Mouse (Mus musculus): ENCODE data around the gene Olfr1311. TPM values are rescaled to one million over a fixed set of nuclear protein-coding genes. Genes with fewer than 3 reads are reported as not detected.
"Not testable (repeated sequence)": the region's sequence is repeated elsewhere in the genome, so short reads cannot be mapped to it uniquely, and the experiment has no call there.

Olfr1311 gene
- not detected in 2 replicates for total RNA-seq (2015; ENCODE audit: low replicate concordance)
- not detected in 2 replicates for total RNA-seq (2017; ENCODE audit: low replicate concordance)

DNA sequence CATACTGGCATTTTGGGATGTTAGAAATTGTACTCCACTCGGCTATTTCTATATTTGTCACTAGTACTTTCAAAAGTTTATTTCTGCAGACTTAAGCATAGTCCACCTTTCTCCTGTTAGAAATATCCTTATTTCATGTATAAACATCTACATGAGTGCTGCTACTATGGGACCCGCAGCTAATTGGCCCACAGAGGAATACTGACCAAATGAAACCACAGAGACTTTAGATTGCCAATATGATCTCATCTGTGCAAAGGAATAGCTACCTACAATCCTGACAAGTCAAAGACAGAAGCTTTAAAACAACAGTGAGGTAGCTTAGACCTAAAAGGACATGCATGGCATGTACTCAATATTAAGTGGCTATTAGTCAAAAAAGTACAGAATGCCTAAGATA, at the start of gene Olfr1311:
Gene Olfr1311 (minus strand): TSS at position 101 of the 400 bp plus-strand sequence.
- ATAC-seq (replicated peaks; ENCODE audit: low FRiP score, poor library complexity, severe bottlenecking), result no peak

DNA sequence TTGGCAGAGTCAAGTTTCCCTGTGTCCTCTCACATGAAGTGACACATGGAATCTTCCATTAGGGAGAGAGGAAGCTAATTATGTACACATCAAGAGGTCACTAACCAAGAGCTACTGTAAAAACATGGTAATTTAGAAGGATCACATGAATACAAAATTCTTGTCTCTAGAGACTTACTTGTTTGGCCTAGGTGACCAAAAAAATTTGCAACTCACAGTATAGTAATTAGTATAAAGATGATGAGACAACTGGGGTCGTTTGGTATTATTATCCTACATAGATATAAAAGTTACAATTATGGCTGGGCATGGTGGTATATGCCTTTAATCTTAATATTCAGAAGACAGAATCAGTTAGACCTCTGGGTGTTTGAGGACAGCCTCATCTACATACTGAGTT, 25.9 kb upstream of the Olfr1311 start, which contains the start of gene Olfr1312:
Gene Olfr1312 (minus strand): TSS at position 101 of the 400 bp plus-strand sequence.
- no peak for ATAC-seq (replicated peaks; ENCODE audit: low FRiP score, poor library complexity, severe bottlenecking)

DNA sequence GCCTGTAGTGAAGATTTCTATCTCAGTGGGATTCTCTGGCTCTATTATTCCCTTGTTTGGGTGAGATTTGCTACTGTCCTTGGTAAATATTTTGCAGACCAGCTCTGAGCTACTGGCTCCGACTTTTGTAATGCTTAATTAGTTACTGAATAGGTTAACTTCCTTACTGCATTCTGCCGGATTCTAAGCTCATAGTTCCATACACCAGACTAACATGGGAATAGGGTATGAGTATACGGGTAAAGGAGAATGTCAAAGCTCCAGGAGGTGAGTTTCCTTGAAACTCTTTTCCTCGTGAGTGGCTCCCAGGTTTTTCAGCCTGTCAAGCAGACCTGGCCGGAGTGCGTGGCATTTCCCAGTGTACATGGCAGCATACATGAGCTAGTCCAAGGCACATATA, 2.8 kb upstream of the Olfr1311 start:
- ATAC-seq (replicated peaks; ENCODE audit: low FRiP score, poor library complexity, severe bottlenecking), result not testable (repeated sequence)

DNA sequence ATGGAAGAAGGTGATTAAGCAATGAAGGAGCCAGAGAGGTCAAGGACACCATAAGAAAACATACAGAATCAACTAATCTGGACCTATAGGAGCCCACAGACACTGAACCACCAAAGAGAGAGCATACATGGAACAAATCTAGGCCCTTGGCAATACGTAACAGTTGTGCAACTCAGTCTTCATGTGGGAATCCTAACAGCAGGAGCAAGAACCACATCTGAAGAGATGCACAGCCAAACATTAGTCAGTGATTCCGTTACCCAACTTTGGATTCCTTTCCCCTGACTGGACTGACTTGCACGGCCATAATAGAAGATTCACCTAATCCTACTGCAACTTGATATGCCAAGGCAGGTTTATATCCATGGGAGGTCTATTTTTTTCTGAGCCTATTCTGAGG, 9.3 kb downstream of the Olfr1311 start:
- no peak for ATAC-seq (replicated peaks; ENCODE audit: low FRiP score, poor library complexity, severe bottlenecking)

DNA sequence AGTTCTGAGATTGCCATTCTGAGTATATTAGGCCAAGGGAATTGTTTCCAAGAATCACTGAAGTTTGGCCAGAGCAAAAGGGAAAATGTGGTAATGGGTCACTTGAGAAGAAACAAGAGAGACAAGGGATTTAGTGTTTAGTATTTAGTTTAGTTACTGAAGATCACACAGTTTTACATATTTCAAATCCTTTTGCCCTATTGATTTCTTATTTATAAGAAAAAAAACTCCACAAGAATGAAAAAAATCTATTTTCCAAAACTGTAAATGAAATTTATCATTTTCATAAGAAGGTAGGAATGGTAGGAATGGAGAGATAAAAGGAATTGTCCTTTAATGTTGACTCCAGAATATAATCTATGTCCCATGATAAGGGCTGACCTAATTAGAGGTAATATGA, 11.6 kb downstream of the Olfr1311 start, which contains the start of gene Olfr1310:
Gene Olfr1310 (minus strand): TSS at position 101 of the 400 bp plus-strand sequence.
- no peak for ATAC-seq (replicated peaks; ENCODE audit: low FRiP score, poor library complexity, severe bottlenecking)

DNA sequence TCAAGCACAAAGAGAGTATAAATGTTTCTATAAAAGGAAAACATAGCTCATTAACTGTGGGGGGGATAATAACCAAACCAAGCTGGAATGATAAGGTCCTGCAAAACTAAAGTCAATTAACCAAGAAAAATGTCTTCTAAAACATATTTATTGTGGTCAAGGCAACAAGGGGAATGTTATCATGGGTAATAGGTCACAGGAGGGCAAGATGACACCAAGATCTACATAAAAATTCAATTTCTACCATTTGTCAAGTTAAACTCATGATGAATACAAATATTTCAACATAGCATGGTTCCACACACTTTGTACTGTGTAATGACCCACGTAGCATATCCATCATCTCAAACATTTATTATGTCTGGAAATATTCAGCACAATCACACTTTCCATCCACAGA, 34.0 kb downstream of the Olfr1311 start, which contains the start of gene Olfr1309:
Gene Olfr1309 (minus strand): TSS at position 101 of the 400 bp plus-strand sequence.
- ATAC-seq (replicated peaks; ENCODE audit: low FRiP score, poor library complexity, severe bottlenecking), result no peak

Other genes starting within 250 kb of the Olfr1311 start
- not detected in 2 replicates for gene Olfr1302, start 247.0 kb downstream of the Olfr1311 start, total RNA-seq (2015; ENCODE audit: low replicate concordance)
- gene Olfr1302, start 247.0 kb downstream of the Olfr1311 start, total RNA-seq (2017; ENCODE audit: low replicate concordance), result not detected in 2 replicates
- not detected in 2 replicates for gene Olfr1303, start 204.1 kb downstream of the Olfr1311 start, total RNA-seq (2015; ENCODE audit: low replicate concordance)
- not detected in 2 replicates for gene Olfr1303, start 204.1 kb downstream of the Olfr1311 start, total RNA-seq (2017; ENCODE audit: low replicate concordance)
- not detected in 2 replicates for gene Olfr1305, start 147.3 kb downstream of the Olfr1311 start, total RNA-seq (2015; ENCODE audit: low replicate concordance)
- not detected in 2 replicates for gene Olfr1305, start 147.3 kb downstream of the Olfr1311 start, total RNA-seq (2017; ENCODE audit: low replicate concordance)
- not detected in 2 replicates for gene Olfr1306, start 108.1 kb downstream of the Olfr1311 start, total RNA-seq (2015; ENCODE audit: low replicate concordance)
- not detected in 2 replicates for gene Olfr1306, start 108.1 kb downstream of the Olfr1311 start, total RNA-seq (2017; ENCODE audit: low replicate concordance)
- gene Olfr1307, start 75.0 kb downstream of the Olfr1311 start, total RNA-seq (2015; ENCODE audit: low replicate concordance), result under 0.01 TPM in 1 of 2 replicates, not detected in the other
- gene Olfr1307, start 75.0 kb downstream of the Olfr1311 start, total RNA-seq (2017; ENCODE audit: low replicate concordance), result under 0.01 TPM in 1 of 2 replicates, not detected in the other
- gene Olfr1308, start 59.5 kb downstream of the Olfr1311 start, total RNA-seq (2015; ENCODE audit: low replicate concordance), result not detected in 2 replicates
- not detected in 2 replicates for gene Olfr1308, start 59.5 kb downstream of the Olfr1311 start, total RNA-seq (2017; ENCODE audit: low replicate concordance)
- gene Olfr1309, start 34.1 kb downstream of the Olfr1311 start, total RNA-seq (2015; ENCODE audit: low replicate concordance), result not detected in 2 replicates
- gene Olfr1309, start 34.1 kb downstream of the Olfr1311 start, total RNA-seq (2017; ENCODE audit: low replicate concordance), result not detected in 2 replicates
- not detected in 2 replicates for gene Olfr1310, start 11.7 kb downstream of the Olfr1311 start, total RNA-seq (2015; ENCODE audit: low replicate concordance)
- gene Olfr1310, start 11.7 kb downstream of the Olfr1311 start, total RNA-seq (2017; ENCODE audit: low replicate concordance), result not detected in 2 replicates
- gene Olfr1312, start 25.8 kb upstream of the Olfr1311 start, total RNA-seq (2015; ENCODE audit: low replicate concordance), result not detected in 2 replicates
- gene Olfr1312, start 25.8 kb upstream of the Olfr1311 start, total RNA-seq (2017; ENCODE audit: low replicate concordance), result not detected in 2 replicates
- gene Olfr1313, start 53.4 kb upstream of the Olfr1311 start, total RNA-seq (2015; ENCODE audit: low replicate concordance), result not detected in 2 replicates
- gene Olfr1313, start 53.4 kb upstream of the Olfr1311 start, total RNA-seq (2017; ENCODE audit: low replicate concordance), result not detected in 2 replicates
- not detected in 2 replicates for gene Olfr1314, start 72.4 kb upstream of the Olfr1311 start, total RNA-seq (2015; ENCODE audit: low replicate concordance)
- gene Olfr1314, start 72.4 kb upstream of the Olfr1311 start, total RNA-seq (2017; ENCODE audit: low replicate concordance), result not detected in 2 replicates
- not detected in 2 replicates for gene Olfr1315-ps1, start 91.0 kb upstream of the Olfr1311 start, total RNA-seq (2015; ENCODE audit: low replicate concordance)
- gene Olfr1315-ps1, start 91.0 kb upstream of the Olfr1311 start, total RNA-seq (2017; ENCODE audit: low replicate concordance), result not detected in 2 replicates
- gene Olfr1316, start 110.6 kb upstream of the Olfr1311 start, total RNA-seq (2015; ENCODE audit: low replicate concordance), result not detected in 2 replicates
- not detected in 2 replicates for gene Olfr1316, start 110.6 kb upstream of the Olfr1311 start, total RNA-seq (2017; ENCODE audit: low replicate concordance)
- gene Olfr1317, start 115.9 kb upstream of the Olfr1311 start, total RNA-seq (2015; ENCODE audit: low replicate concordance), result not detected in 2 replicates
- gene Olfr1317, start 115.9 kb upstream of the Olfr1311 start, total RNA-seq (2017; ENCODE audit: low replicate concordance), result not detected in 2 replicates
- not detected in 2 replicates for gene Olfr1318, start 129.8 kb upstream of the Olfr1311 start, total RNA-seq (2015; ENCODE audit: low replicate concordance)
- not detected in 2 replicates for gene Olfr1318, start 129.8 kb upstream of the Olfr1311 start, total RNA-seq (2017; ENCODE audit: low replicate concordance)
- gene Lpcat4, start 215.1 kb upstream of the Olfr1311 start, total RNA-seq (2015; ENCODE audit: low replicate concordance), result 2.5 and 5.0 TPM in 2 replicates
- gene Lpcat4, start 215.1 kb upstream of the Olfr1311 start, total RNA-seq (2017; ENCODE audit: low replicate concordance), result 0.39 TPM in 1 of 2 replicates, not detected in the other
- gene Nutm1, start 234.9 kb upstream of the Olfr1311 start, total RNA-seq (2015; ENCODE audit: low replicate concordance), result not detected in 2 replicates
- not detected in 2 replicates for gene Nutm1, start 234.9 kb upstream of the Olfr1311 start, total RNA-seq (2017; ENCODE audit: low replicate concordance)
- 23.5 and 32.4 TPM in 2 replicates for gene Nop10, start 237.5 kb upstream of the Olfr1311 start, total RNA-seq (2015; ENCODE audit: low replicate concordance)
- 12.3 and 16.3 TPM in 2 replicates for gene Nop10, start 237.5 kb upstream of the Olfr1311 start, total RNA-seq (2017; ENCODE audit: low replicate concordance)
- 52.8 and 57.7 TPM in 2 replicates for gene Slc12a6, start 241.4 kb upstream of the Olfr1311 start, total RNA-seq (2015; ENCODE audit: low replicate concordance)
- 42.4 and 70.9 TPM in 2 replicates for gene Slc12a6, start 241.4 kb upstream of the Olfr1311 start, total RNA-seq (2017; ENCODE audit: low replicate concordance)
- 1.4 TPM in 1 of 2 replicates, not detected in the other for gene Gm21985, start 241.9 kb upstream of the Olfr1311 start, total RNA-seq (2015; ENCODE audit: low replicate concordance)
- 1.3 and 9.0 TPM in 2 replicates for gene Gm21985, start 241.9 kb upstream of the Olfr1311 start, total RNA-seq (2017; ENCODE audit: low replicate concordance)